Mouse (Mus musculus) lung, adult 2 months (tissue): ENCODE data around the gene Sorbs2.

Experiments used
- CTCF ChIP-seq: fragments of 200-500 bp; IDR thresholded peaks from 2 replicates; pipeline ENCODE4 v1.5.1; 2011; ENCODE audit warnings: mild to moderate bottlenecking, low read length, control low read depth; ENCODE audit not compliant: insufficient read depth
- POLR2A ChIP-seq: fragments of 200-500 bp; IDR thresholded peaks from 2 replicates; pipeline ENCODE4 v1.6.1; 2011; ENCODE audit warnings: low read depth, mild to moderate bottlenecking, control low read depth, low read length, borderline replicate concordance; ENCODE audit errors: extremely low read depth

- TF ChIP-seq CTCF (no peak), POLR2A (no peak)
Observed at GRCm38 (mm10) chr8:45821650-45822049, 314.1 kb downstream of the Sorbs2 start.
